Mouse (Mus musculus) 416B (cell line): Measurements from ENCODE around the gene Ddx47.

ENCODE experiments used
- DNase-seq: peaks from one replicate; pipeline ENCODE4 v3.0.0; 2011; ENCODE audit warnings: low read depth

The Ddx47 gene

DNA sequence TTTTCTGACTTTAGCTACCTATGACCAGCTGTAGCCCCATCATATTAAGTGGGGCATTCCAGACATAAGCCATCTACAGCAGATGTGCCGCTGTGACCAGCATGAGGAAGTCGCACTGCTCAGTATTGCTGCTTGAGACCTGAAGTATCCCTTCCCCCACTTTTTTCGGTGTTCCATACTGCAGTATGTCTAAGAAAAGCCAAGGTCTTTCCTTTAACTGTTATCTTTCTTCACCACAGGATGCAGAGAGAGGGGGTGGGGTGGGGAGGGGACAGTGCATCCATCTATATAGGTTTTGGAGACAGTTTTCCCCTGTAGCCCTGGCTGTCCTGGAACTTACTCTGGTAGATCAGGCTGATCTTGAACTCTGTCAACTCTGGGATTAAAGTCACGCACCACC lies 5.0 kb upstream of the Ddx47 start:
- peak; percentile 21 for DNase-seq

DNA sequence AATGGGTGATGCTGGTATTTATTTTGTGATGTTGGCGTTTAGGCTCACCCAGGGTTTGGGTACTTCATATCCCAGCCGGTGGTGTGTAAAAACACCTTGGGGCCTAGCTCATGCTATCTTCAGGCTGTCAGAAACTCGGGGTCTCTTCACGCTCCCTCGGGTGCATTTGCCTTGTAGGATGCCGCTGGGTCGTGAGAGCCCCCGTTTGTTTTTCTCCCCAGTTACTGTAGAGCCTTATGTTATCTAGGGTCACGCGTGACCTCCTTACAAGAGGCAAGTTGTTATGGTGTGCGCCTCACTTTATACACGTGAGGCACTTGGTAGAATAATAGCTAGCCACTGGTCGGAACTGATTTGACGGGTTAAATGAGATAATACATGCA lies 313 bp downstream of the Ddx47 start:
- no peak for DNase-seq

DNA sequence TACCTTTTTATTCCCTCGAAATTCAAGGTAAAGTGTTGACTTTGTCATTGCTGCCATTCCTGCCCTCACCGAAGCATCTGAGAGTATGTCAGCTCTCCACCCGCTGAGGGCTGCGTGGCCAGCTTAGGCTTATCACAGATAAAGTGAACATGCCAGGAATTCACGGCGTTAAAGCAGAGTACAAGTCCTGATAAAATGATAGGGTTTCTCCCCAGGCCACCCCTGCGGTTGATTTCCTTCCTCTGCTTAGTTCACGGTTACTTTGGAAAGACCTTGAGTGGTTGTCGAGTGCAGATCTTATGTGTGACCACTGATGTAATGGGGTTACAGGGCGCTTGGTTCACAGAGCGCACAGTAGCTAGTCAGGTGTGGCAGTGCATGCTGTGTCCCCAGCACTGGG lies 5.8 kb downstream of the Ddx47 start:
- DNase-seq: peak; percentile 13

DNA sequence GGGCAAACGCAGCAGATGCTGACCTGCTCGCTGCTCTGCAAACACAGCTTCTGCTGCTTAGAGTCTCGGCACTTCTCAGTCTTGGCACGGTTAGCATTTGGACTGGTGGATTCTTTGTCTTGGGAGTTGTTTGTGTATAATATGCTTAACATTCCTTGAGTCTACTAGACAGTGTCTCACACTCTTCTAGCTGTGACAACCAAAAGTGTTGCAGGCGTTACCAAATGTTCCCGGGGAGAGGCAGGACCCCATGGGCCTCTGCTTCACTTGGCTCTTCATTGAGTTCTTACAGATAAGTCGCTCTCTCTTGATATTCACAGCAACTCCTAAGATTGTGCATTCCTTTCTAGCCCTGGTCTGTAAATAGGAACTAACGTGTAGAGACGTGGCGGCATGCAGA lies 8.2 kb downstream of the Ddx47 start:
- DNase-seq: no peak

DNA sequence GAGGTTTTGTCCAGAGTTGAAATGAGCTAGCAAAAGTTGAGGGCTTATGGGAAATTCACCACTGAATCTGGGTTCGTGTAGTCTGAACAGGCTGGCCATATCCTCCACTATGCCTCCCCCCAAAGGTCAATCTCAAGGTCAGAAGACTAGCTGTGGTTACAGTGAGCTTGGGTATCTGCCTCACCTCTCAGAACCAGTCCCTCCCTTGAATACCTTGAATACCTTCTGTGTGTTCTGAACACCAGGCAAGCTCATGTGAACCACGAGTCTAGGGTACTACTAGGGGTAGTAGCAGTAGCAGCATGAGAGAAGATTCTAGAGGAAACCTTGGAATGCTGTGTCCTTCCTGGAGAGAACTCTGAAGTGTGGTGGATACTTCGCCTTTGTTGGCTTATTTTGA lies 10.2 kb downstream of the Ddx47 start:
- no peak for DNase-seq

DNA sequence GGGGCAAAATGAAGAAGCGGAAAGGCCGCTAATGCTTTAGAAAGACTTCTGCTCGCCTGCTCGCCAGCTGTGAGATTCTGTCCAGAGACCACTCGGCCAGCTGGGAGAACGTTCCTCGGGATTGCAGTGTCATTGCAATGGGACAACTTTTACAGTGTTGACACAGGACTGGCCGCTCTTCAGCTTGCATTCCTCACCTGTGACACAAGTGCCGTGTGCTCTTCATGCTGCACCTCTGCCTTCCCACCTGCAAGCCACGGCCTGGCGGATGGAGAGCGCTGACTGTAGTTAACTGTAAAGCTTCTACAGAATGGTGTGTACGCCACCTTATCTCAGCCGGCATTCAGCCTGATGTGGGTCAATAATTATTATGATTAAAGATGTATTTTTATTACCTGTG lies 12.0 kb downstream of the Ddx47 start:
- DNase-seq: no peak

DNA sequence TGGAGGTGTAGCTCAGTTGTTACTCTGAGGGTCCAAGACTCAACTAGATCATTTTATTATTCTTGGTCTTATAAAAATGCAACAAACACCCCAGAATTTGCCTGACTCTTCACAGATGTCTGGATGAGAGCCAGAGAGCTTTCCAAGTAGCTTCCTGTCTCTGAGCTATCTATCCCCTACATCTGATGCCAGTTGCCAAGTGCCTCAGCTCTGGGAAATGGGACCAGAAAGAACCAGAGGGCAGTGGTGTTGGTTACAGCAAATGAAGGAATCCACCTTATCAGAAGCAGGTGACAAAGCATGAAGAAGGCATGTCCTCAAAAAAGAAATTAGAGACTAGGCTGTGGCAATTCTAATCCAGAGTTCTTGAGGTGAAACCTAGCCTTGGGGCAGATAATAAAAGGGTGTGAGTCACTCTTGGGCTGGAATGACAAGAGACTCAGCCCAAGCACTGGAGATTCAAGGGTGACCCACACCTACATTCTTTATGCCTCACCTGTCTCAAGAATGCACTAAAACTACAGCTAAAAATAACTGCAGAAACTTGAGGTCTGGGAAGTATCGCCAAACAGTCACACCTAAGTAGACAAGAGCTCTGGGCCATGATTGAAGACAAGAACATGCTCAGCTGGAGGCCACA lies 13.5 kb downstream of the Ddx47 start:
- peak; percentile 54 for DNase-seq

DNA sequence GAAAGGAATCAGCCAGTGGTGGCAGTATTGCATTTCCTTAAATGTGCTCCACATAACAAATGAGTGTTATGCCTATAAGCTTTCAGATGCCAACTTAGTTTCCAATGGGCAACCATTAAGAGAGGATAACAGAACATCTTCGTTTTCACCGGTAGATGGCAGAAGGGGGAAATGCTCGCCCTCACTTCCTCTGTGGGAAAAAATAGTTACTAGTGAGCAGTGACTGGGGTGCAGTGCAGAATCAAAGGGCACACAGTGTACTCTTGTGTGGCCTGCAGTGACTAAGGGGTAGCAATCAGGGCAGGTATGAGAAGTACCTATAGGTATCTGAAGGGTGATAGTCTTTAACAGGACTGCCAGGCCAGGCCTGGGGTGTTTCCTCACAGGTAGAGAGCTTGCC lies 14.8 kb downstream of the Ddx47 start:
- DNase-seq: peak; percentile 69

DNA sequence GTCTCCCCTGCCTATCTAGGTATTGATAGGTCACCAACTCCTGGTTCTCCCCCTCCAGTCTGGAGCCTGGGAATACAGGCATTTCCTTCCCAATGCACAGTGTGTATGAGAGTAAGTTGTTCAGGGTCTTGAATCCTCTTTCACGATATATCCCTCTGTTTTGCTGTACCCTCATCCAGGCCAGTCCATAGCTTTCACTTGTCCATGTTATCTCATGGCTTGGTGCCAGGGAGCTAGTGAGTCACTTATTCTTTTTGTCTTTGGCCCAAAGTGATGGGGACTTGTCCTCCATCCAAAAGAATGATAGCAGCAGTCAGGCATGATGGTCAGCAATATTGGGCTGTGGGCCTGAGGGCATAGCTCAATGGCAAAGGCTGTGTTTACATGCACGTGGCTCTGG lies 15.3 kb downstream of the Ddx47 start:
- DNase-seq: peak; percentile 51

DNA sequence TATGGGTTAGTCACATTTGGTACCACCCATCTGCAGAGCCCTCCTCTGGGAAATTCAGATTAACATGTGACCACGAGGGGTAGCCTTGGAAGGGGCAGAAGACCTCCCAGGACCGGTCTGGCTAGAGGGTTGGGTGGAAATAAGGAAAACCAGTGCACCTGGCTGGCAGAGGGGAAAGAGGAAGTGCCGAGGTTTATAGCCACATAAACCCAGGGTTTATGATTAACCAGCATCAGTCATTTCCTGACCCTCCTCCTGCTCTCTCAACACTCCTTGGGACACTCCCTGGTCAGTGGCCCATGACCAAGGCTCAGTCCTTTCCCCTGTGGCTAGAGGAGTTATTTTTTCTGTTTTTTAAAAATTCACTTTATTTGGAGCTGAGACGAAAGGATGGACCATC lies 17.8 kb downstream of the Ddx47 start:
- DNase-seq: peak; percentile 57

DNA sequence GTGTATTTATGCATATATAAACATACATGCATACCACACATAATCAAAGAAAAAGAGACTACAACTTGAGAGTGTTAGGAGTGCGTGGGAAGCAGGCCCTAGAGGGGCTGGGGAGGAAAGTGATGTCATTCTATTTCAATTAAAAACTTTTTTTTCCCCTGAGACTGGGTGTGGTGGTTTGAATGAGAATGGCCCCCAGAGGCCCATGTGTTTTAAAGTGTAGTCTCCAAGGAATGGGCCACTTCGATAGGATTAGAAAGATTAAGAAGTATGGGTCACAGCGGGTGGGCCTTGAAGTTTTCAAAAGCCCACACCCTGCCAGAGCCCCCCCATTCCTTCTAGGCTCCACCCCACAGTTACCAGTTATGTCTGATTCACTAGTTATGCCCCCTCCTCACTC lies 27.3 kb downstream of the Ddx47 start:
- no peak for DNase-seq

DNA sequence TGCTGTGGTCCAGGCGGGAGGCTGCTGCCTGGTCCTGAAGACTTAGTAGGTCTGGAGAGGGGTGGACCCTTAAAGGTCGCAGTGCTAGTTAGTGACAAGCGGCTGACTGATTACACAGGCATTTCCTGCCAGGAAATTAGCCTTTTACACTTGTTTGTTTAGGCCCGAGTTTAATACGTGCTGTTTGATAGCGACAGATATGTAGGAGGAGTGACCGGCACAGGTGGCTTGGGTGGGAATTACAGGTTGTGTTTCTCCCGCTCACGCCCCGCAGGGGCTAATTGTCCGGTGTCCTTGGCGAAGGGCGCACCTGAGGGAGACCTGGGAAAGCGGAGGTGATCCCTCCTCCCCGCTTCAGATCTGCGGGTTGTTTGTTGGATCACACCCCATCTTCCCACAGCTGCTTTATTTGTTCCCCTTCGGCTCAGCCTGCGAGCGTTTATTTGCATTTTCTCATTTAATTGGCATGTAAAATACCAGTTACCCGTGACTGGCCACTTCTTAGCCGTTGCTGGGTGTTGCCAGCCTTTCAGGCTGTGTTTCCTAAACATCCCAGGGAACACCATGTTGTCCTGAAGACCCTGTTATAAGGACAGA lies 29.0 kb downstream of the Ddx47 start:
- no peak for DNase-seq

DNA sequence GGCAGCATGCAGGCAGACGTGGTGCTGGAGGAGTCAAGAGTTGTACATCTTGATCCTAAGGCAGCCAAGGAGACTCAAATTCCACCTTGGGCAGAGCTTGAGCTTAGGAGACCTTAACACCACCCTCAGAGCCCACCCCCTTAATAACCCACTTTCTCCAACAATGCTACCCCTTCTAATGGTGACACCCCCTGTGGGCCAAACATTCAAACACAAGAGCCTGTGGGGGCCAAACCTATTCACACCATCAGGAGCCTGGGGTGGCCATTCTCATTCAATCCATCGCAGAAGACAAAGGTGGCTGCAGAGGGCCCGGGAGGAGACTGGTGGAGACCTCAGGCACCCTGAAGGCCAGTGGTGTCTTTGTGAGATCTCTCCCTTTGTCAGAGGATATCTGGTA lies 30.5 kb downstream of the Ddx47 start:
- DNase-seq: no peak

DNA sequence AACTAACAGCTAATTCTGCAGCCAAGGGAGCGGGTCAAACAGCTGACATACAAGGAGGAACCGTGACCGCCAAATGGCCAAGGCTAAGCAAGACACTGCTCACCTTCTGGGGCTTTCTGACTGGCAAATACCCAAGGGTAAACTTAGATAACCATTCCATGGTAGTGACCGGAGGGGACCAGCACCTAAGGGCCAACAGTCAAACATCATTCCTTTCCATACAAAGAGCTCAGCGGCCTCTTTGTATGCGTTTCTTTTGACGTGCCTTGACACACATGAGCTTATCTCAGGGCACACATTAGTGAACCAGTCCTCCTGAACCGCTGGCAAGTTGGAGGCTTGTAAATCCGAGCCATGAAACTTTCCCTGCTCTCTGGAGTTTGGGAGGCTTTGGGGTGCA lies 35.9 kb downstream of the Ddx47 start:
- no peak for DNase-seq

DNA sequence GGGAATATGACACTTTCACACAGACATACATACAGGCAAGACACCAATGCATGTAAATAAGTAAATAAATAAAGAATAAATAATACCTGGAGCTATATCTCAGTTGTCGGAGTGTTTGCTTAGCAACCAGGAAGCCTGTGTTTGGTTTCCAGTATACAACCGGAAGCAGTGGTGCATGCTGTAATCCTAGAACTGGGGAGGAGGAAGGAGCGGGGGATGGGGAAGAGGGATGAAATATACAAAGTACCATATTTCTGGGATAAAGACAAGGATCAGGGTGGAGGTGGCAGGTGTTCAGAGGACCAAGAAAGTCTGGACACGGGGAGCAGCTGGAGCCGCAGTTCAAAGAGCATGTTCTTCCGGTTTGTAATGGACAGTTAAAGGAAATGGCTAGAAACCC lies 37.1 kb downstream of the Ddx47 start:
- DNase-seq: no peak

DNA sequence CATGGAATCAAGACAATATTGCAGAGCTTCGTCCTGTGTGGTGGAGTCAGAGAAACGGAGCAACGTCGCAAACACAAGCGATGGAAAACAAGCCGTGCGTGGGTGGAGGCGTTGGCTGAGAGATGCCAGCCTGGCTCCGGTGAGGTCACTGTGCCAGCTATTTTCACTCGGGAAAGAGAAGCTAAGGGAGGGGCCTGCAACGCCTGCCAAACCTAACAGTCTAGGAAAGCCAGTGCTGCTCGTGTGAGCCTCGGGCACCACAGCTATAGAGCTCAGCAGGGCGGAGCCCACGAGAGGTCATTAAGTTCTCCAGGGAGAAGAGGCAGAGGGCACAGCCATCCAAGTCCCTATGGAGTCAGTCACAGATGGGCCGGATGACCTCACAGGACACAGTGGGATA lies 37.5 kb downstream of the Ddx47 start:
- no peak for DNase-seq

DNA sequence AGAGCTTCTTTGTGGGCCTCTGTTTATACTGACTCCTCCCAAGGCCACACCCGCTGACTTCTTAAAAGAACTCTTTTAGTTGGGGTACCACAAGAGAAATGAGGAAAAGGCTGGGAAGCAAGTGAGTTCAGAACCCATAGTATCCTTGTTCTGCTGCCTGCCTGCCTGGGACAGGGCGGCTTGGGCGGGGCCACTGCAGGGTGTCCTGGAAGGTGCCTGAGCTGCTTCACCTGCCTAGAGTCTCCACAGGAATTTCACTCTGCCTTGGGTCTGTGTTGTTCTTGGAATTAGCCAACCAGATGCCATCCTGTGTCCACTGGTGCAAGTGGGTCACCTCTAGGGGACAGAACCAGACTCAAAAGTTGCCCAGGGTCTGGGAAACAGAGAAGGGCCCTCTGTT lies 42.4 kb downstream of the Ddx47 start:
- no peak for DNase-seq

DNA sequence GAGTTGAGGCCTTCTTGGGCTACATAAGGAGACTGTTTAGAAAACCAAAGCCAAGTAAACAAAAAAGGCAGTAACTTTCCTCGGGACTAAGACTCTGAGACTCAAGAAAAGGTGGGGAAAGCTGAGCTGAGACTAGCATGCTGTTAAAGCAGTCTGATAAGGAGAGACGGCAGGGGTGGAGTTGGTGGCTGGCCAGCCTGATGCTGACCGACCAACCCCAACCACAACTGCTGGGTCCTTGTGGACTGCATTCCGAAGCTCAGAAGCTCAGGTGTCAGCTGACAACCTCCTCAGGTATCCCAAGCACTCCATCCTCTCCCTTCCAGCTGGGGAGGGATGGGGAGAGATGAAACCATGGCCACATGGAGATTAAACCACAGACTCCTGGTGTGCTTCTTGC lies 44.5 kb downstream of the Ddx47 start:
- DNase-seq: no peak

DNA sequence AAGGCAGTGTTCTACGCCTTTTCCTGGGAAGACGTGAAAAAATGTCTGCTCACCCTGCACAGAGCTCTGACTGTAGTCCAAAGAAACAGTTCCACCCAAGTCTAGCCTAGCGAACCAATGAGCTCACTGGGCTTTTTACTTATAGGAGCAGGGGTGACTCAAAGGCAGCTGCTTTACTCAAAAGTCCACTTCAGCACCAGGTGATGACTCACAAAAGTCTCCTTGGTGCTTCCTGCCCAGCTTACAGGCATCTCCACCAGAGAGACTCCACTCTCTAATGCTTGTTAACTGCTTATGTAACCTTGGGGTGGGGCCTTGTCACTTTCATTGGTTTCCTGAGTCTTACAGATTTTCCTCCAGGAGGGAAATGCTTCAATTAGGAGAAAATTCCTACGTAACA lies 49.3 kb downstream of the Ddx47 start:
- DNase-seq: peak; percentile 52

DNA sequence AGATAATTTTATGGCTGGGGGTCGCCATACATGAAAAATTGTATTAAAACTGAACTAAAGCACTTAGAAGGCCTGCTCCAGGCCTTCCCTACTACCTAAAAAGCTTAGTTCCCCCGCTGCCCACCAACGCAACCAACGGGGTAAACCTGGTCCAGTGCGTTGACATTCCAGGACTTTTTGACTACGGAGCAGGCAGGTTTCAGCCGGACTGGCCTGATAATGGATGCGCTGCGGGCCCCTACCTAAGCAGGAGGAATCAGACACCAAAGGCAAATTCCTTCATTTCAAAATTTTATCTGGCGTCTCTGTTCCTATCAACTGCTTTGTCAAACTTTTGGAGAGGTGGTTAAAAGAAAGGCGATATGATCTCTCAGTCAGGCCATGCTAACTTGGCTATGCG lies 53.2 kb downstream of the Ddx47 start:
- DNase-seq: no peak

DNA sequence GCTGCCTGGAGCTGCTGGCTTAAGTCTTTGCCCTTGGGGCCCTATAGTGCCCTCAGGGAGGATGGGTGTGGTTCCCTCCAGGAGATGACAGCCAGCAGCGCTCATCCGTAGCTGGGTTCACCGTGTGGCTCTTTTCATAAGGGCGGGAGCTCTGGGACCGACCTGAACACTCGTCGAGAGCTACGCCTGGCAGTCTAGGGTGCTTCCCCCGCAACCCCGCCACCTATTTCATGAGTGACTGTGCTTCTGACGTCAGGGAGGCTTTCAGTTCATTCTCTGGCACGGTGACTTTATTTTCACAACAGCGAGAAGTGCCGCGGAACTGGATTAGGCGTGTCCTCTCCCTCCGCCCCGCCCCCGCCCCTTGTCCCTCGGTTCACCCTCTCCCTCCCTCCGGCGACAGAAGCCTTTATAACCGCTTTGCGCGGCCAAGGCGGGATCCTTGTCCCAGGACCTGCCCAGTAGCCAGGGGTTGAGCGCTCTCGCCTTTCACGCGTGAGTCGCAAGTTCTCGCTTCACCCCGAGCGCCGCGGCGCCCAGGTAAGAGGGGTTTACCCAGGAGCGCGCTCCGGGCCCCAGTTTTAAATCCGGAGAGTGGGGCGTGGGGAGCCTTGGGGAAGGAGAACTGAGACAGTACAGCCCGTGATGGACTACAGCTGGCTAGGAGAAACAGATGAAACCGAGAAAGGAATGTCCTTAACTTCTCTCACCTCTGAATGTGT lies 54.0 kb downstream of the Ddx47 start, which contains the start of gene Gprc5a:
Gprc5a (plus strand) TSS at position 416 of the 722 bp plus-strand sequence.
- DNase-seq: no peak

DNA sequence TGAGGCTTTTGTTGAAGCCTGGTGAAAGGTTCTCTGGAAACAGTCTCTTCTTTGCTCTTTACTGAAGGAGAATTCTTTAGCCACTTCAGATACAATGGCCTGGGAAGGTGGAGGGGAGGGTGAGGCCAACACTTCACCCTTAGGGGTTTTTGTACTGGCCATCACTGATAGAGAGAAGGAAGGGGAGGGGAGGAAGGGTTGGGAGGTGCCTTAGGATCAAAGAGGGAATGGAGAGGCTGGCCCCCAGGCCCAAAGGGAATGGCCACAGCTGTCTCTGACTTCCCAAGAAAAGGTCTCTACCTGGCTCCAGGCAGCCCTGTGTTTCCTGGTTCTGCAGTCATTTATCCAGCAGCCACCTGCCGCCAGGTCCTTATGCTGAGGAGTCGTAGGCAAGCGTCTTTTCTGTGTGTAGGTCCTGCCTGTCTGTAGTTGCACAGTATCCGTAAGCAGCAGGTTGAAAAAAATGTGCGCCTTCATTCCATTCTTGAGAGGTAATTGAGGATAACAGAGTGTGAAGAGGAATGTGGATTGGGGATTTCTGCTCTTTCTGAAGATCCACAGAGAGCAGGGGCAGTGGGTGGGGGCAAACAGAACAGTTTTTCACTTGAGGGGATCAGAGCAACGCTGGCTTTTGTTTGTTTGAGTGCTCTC lies 55.5 kb downstream of the Ddx47 start:
- DNase-seq: no peak

DNA sequence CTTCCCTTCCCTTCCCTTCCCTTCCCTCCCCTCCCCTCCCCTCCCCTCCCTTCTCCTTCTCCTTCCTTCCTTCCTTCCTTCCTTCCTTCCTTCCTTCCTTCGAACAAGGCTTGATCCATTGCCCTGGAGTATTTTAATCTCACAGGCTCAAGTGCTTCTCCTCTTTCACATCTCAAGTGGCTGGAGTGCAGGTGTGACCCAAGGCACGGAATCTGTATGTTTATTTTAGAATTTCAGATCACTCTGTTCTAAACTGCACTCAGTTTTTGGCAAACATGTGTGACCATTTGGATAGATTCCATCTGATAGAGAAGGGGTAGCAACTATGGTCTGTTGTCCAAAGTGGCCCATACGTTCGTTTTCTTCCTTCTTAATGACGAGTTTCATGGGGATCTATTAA lies 56.8 kb downstream of the Ddx47 start:
- DNase-seq: no peak
